Mouse (Mus musculus): ENCODE data around the gene Fam189a1. TPM values are rescaled to one million over a fixed set of nuclear protein-coding genes. Genes with fewer than 3 reads are reported as not detected.

Gene Fam189a1
- polyA plus RNA-seq, 1 experiment: 0.07 TPM

DNA sequence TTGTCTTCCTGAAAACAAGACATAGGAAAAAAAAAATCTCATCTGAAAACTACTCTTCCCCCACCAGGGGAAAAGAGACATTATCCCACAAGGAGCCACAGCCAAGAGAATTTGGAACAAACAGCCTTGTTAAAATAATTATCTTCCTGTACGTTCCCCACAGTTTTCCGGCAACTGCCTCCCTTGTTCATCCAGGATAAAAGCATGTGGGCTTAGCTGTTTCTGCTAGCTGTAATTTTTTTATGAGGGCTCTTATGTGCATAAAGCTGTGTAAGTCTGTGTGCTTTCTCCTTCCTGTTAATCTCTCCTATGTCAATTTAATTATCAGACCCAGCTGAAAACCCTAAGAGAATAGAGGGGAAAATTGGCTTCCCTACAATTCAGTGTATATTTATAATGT, 241.2 kb downstream of the Fam189a1 start:
- no peaks in the 10 kb centered on the region for H3K27me3 ChIP-seq (ENCODE audit: control insufficient read depth, insufficient read depth, insufficient read length)

GRCm38 (mm10) chr7:64911945-64912344, 244.4 kb downstream of the Fam189a1 start:
- H3K36me3 ChIP-seq (ENCODE audit: control insufficient read depth, insufficient read depth): no peaks in the 10 kb centered on the region
- H3K79me3 ChIP-seq (ENCODE audit: low read depth): no peaks in the 10 kb centered on the region
- no peak overlapping the region for H3K4me3 ChIP-seq (ENCODE audit: insufficient read depth, poor library complexity, severe bottlenecking)
- no peaks in the 10 kb centered on the region for H3K27me3 ChIP-seq (ENCODE audit: control insufficient read depth, insufficient read depth, insufficient read length)
- TF ChIP-seq USF1 (IDR thresholded peaks at IDR 0.05; ENCODE audit: low read depth) (no peak), FOSL1 (IDR thresholded peaks at IDR 0.05; ENCODE audit: insufficient read depth, low read length, poor library complexity, severe bottlenecking) (no peak), MAX (IDR thresholded peaks at IDR 0.05) (no peak), MYOD1 (IDR thresholded peaks at IDR 0.05; ENCODE audit: control insufficient read depth, insufficient read length, low read depth) (no peak), CEBPB (IDR thresholded peaks at IDR 0.05; ENCODE audit: low read depth) (no peak), MYOG (IDR thresholded peaks at IDR 0.05; ENCODE audit: control insufficient read depth, extremely low read depth, insufficient read length) (no peak), CTCF (IDR thresholded peaks at IDR 0.05; ENCODE audit: control insufficient read depth, insufficient read depth, insufficient read length) (no peak)
- H3K79me2 ChIP-seq (ENCODE audit: control insufficient read depth, insufficient read depth): no peaks in the 10 kb centered on the region
- H3ac ChIP-seq (ENCODE audit: control insufficient read depth, insufficient read length, low read depth): no peak overlapping the region

More for the DNA sequence above, 241.2 kb downstream of the Fam189a1 start:
- no peak overlapping the region for H3ac ChIP-seq (ENCODE audit: control insufficient read depth, insufficient read length, low read depth)
- no peaks in the 10 kb centered on the region for H3K36me3 ChIP-seq (ENCODE audit: control insufficient read depth, insufficient read depth)
- H3K4me3 ChIP-seq (ENCODE audit: insufficient read depth, poor library complexity, severe bottlenecking): no peak overlapping the region
- no peaks in the 10 kb centered on the region for H3K79me2 ChIP-seq (ENCODE audit: control insufficient read depth, insufficient read depth)
- H3K79me3 ChIP-seq (ENCODE audit: low read depth): no peaks in the 10 kb centered on the region
- TF ChIP-seq USF1 (IDR thresholded peaks at IDR 0.05; ENCODE audit: low read depth) (no peak), MYOG (IDR thresholded peaks at IDR 0.05; ENCODE audit: control insufficient read depth, extremely low read depth, insufficient read length) (no peak), CEBPB (IDR thresholded peaks at IDR 0.05; ENCODE audit: low read depth) (no peak), MAX (IDR thresholded peaks at IDR 0.05) (no peak), MYOD1 (IDR thresholded peaks at IDR 0.05; ENCODE audit: control insufficient read depth, insufficient read length, low read depth) (no peak), CTCF (IDR thresholded peaks at IDR 0.05; ENCODE audit: control insufficient read depth, insufficient read depth, insufficient read length) (no peak), FOSL1 (IDR thresholded peaks at IDR 0.05; ENCODE audit: insufficient read depth, low read length, poor library complexity, severe bottlenecking) (no peak)

DNA sequence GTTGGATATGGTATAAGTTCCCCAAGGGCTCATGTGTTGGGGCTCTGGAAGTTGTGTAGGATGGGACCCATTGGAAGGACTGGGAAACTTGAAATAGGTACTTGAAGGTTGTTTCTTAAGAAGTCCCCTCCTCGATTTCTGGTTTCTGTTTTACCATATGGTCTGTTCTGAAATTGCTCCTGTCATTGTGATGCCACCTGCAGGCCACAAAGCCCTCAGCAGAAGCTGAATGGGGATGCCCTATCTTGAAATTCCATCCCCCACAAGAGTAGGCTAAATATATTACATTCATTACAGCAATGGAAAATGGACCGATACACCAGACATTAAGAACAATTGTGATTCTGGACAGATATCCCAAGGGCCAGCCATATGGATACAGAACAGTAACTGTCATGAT, 246.2 kb downstream of the Fam189a1 start:
- no peaks in the 10 kb centered on the region for H3K27me3 ChIP-seq (ENCODE audit: control insufficient read depth, insufficient read depth, insufficient read length)
- TF ChIP-seq FOSL1 (IDR thresholded peaks at IDR 0.05; ENCODE audit: insufficient read depth, low read length, poor library complexity, severe bottlenecking): no peak
- no peak for TF ChIP-seq CEBPB (IDR thresholded peaks at IDR 0.05; ENCODE audit: low read depth)
- no peak for TF ChIP-seq MAX (IDR thresholded peaks at IDR 0.05)
- no peak for TF ChIP-seq CTCF (IDR thresholded peaks at IDR 0.05; ENCODE audit: control insufficient read depth, insufficient read depth, insufficient read length)
- no peak for TF ChIP-seq USF1 (IDR thresholded peaks at IDR 0.05; ENCODE audit: low read depth)
- no peak for TF ChIP-seq MYOD1 (IDR thresholded peaks at IDR 0.05; ENCODE audit: control insufficient read depth, insufficient read length, low read depth)
- no peak for TF ChIP-seq MYOG (IDR thresholded peaks at IDR 0.05; ENCODE audit: control insufficient read depth, extremely low read depth, insufficient read length)
- H3K4me3 ChIP-seq (ENCODE audit: insufficient read depth, poor library complexity, severe bottlenecking): no peak overlapping the region
- no peaks in the 10 kb centered on the region for H3K79me3 ChIP-seq (ENCODE audit: low read depth)
- no peak overlapping the region for H3ac ChIP-seq (ENCODE audit: control insufficient read depth, insufficient read length, low read depth)
- H3K79me2 ChIP-seq (ENCODE audit: control insufficient read depth, insufficient read depth): no peaks in the 10 kb centered on the region
- no peaks in the 10 kb centered on the region for H3K36me3 ChIP-seq (ENCODE audit: control insufficient read depth, insufficient read depth)

GRCm38 (mm10) chr7:64906955-64907354, 249.4 kb downstream of the Fam189a1 start:
- TF ChIP-seq MAX (IDR thresholded peaks at IDR 0.05) (no peak), MYOG (IDR thresholded peaks at IDR 0.05; ENCODE audit: control insufficient read depth, extremely low read depth, insufficient read length) (no peak), MYOD1 (IDR thresholded peaks at IDR 0.05; ENCODE audit: control insufficient read depth, insufficient read length, low read depth) (peak; percentile 74), FOSL1 (IDR thresholded peaks at IDR 0.05; ENCODE audit: insufficient read depth, low read length, poor library complexity, severe bottlenecking) (peak; percentile 48), USF1 (IDR thresholded peaks at IDR 0.05; ENCODE audit: low read depth) (no peak), CTCF (IDR thresholded peaks at IDR 0.05; ENCODE audit: control insufficient read depth, insufficient read depth, insufficient read length) (no peak), CEBPB (IDR thresholded peaks at IDR 0.05; ENCODE audit: low read depth) (no peak)
- Histone ChIP-seq H3K27me3 (ENCODE audit: control insufficient read depth, insufficient read depth, insufficient read length) (no peaks in the 10 kb centered on the region), H3K79me3 (ENCODE audit: low read depth) (no peaks in the 10 kb centered on the region), H3K4me3 (ENCODE audit: insufficient read depth, poor library complexity, severe bottlenecking) (no peak overlapping the region), H3K36me3 (ENCODE audit: control insufficient read depth, insufficient read depth) (no peaks in the 10 kb centered on the region), H3ac (ENCODE audit: control insufficient read depth, insufficient read length, low read depth) (no peak overlapping the region), H3K79me2 (ENCODE audit: control insufficient read depth, insufficient read depth) (no peaks in the 10 kb centered on the region)

DNA sequence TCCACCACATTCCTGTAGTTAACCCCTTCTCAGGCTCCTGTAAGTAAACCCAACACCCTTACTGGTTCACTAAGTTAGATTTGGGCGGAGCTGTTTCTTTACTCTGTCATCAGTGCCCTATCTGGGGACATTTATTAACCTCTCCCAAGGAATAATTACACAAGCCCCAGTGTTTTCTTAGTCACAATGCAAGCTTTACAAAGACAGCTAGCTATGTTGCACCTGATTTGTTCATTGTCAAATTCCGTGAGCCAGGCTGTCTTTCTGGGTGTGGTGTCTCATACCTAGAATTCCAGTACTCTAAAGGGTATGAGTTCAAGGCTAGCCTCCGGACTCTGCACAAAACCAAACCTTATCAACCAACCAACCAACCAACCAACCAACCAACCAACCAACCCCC, 250.9 kb downstream of the Fam189a1 start:
- H3K79me3 ChIP-seq (ENCODE audit: low read depth): no peaks in the 10 kb centered on the region
- H3K27me3 ChIP-seq (ENCODE audit: control insufficient read depth, insufficient read depth, insufficient read length): no peaks in the 10 kb centered on the region
- no peaks in the 10 kb centered on the region for H3K79me2 ChIP-seq (ENCODE audit: control insufficient read depth, insufficient read depth)
- no peak overlapping the region for H3ac ChIP-seq (ENCODE audit: control insufficient read depth, insufficient read length, low read depth)
- TF ChIP-seq MYOD1 (IDR thresholded peaks at IDR 0.05; ENCODE audit: control insufficient read depth, insufficient read length, low read depth) (no peak), USF1 (IDR thresholded peaks at IDR 0.05; ENCODE audit: low read depth) (no peak), CEBPB (IDR thresholded peaks at IDR 0.05; ENCODE audit: low read depth) (no peak), MYOG (IDR thresholded peaks at IDR 0.05; ENCODE audit: control insufficient read depth, extremely low read depth, insufficient read length) (no peak), CTCF (IDR thresholded peaks at IDR 0.05; ENCODE audit: control insufficient read depth, insufficient read depth, insufficient read length) (no peak), FOSL1 (IDR thresholded peaks at IDR 0.05; ENCODE audit: insufficient read depth, low read length, poor library complexity, severe bottlenecking) (no peak), MAX (IDR thresholded peaks at IDR 0.05) (no peak)
- H3K4me3 ChIP-seq (ENCODE audit: insufficient read depth, poor library complexity, severe bottlenecking): no peak overlapping the region
- no peaks in the 10 kb centered on the region for H3K36me3 ChIP-seq (ENCODE audit: control insufficient read depth, insufficient read depth)

GRCm38 (mm10) chr7:64900249-64900648, 256.1 kb downstream of the Fam189a1 start:
- TF ChIP-seq CTCF (IDR thresholded peaks at IDR 0.05; ENCODE audit: control insufficient read depth, insufficient read depth, insufficient read length) (no peak), USF1 (IDR thresholded peaks at IDR 0.05; ENCODE audit: low read depth) (no peak), MAX (IDR thresholded peaks at IDR 0.05) (no peak), MYOG (IDR thresholded peaks at IDR 0.05; ENCODE audit: control insufficient read depth, extremely low read depth, insufficient read length) (no peak), FOSL1 (IDR thresholded peaks at IDR 0.05; ENCODE audit: insufficient read depth, low read length, poor library complexity, severe bottlenecking) (no peak), CEBPB (IDR thresholded peaks at IDR 0.05; ENCODE audit: low read depth) (no peak), MYOD1 (IDR thresholded peaks at IDR 0.05; ENCODE audit: control insufficient read depth, insufficient read length, low read depth) (no peak)
- no peaks in the 10 kb centered on the region for H3K27me3 ChIP-seq (ENCODE audit: control insufficient read depth, insufficient read depth, insufficient read length)

More at GRCm38 (mm10) chr7:64900249-64900648, 256.1 kb downstream of the Fam189a1 start:
- Histone ChIP-seq H3K36me3 (ENCODE audit: control insufficient read depth, insufficient read depth) (no peaks in the 10 kb centered on the region), H3ac (ENCODE audit: control insufficient read depth, insufficient read length, low read depth) (no peak overlapping the region), H3K79me2 (ENCODE audit: control insufficient read depth, insufficient read depth) (no peaks in the 10 kb centered on the region), H3K79me3 (ENCODE audit: low read depth) (no peaks in the 10 kb centered on the region), H3K4me3 (ENCODE audit: insufficient read depth, poor library complexity, severe bottlenecking) (no peak overlapping the region)
